Mouse (Mus musculus): ENCODE data around the gene Npm1. TPM values are rescaled to one million over a fixed set of nuclear protein-coding genes. Genes with fewer than 3 reads are reported as not detected.
A peak's percentile ranks its signal among the peaks of the same experiment; 100 is the strongest.

Npm1 gene
- polyA plus RNA-seq, 1 experiment from 2014 or later, result 962 TPM

GRCm38 (mm10) chr11:33146143-33146497, 16.9 kb downstream of the Npm1 start:
- Histone ChIP-seq H3K9ac (ENCODE audit: low read depth, low read length) (no peak overlapping the region), H3K9me3 (ENCODE audit: control insufficient read depth, low read length) (no peaks in the 10 kb centered on the region), H3K4me2 (replicated peaks; ENCODE audit: low read depth, low read length) (peak overlapping the region; percentile 95), H3K36me3 (ENCODE audit: control insufficient read depth, insufficient read depth, low read length) (no peaks in the 10 kb centered on the region), H3K4me1 (replicated peaks; ENCODE audit: control insufficient read depth, insufficient read depth, low read length) (peaks cover 16% of the 10 kb centered on the region), H3K4me3 (ENCODE audit: low read depth, low read length) (peak overlapping the region; percentile 64), H3K27me3 (ENCODE audit: control insufficient read depth, insufficient read depth, low read length) (peaks cover 17% of the 10 kb centered on the region), H3K27ac (ENCODE audit: low read depth, low read length) (no peak overlapping the region)
- 10% methylated on average over 8 of the region's 9 CpGs for whole genome bisulfite sequencing
- DNase-seq (ENCODE audit: low spot score), result no peak
- ATAC-seq (ENCODE audit: low FRiP score), result no peak

DNA sequence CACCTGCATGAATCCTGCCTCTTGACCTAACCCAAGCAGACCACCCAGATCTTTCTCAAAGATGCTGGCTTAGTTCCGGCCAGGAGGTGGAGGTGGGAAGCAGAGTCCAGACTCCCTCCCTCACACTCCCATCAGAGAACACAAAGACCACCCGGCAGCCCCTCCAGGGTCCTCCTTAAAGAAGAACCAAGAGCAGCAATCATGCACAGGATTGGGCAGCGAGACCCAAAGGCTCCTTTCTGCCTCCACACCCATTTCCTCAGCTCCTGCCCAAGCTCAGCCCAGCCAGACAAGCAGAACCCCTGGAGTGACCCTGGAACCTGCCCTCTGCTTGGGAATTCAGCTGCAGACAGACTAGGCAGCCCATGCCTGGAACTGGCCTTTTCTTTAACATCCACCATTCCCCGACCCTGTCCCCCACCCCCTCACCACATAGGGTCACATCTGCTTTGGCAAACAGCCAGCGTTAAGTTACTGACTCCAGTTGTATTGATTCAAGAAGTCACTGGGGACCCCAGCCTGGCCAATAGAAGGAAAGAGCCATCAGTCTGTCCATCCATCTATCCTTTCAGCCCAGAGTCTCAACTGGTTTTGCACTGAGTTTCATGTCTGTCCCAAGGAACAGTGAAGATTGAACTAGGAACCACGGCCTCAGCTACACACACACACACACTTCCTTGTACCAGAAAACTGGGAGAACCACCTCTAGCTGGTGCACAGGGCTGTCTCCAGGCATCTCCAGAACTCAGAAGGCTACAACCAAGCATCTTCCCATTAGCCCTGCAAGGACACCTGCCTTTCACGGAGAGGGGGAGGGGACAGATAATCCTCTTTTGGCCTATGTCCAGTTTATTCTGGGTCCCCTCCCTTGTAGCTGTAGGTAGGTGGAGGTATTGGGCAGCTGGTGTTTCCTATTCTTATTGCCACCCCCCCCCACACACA, 17.5 kb downstream of the Npm1 start:
- Histone ChIP-seq H3K36me3 (ENCODE audit: control insufficient read depth, insufficient read depth, low read length) (no peaks in the 10 kb centered on the region), H3K9ac (ENCODE audit: low read depth, low read length) (no peak overlapping the region), H3K27me3 (ENCODE audit: control insufficient read depth, insufficient read depth, low read length) (peaks cover 17% of the 10 kb centered on the region), H3K4me2 (replicated peaks; ENCODE audit: low read depth, low read length) (peak overlapping the region; percentile 95), H3K4me3 (ENCODE audit: low read depth, low read length) (peak overlapping the region; percentile 64; the same call in 1 of the 2 replicates), H3K4me1 (replicated peaks; ENCODE audit: control insufficient read depth, insufficient read depth, low read length) (peaks cover 16% of the 10 kb centered on the region), H3K27ac (ENCODE audit: low read depth, low read length) (no peak overlapping the region), H3K9me3 (ENCODE audit: control insufficient read depth, low read length) (no peaks in the 10 kb centered on the region)
- WGBS, result 18% methylated on average over 7 of the region's 7 CpGs
- ATAC-seq (ENCODE audit: low FRiP score) (no peak), DNase-seq (ENCODE audit: low spot score) (peak; percentile 43)

- Histone ChIP-seq H3K9me3 (ENCODE audit: control insufficient read depth, low read length) (no peaks in the 10 kb centered on the region), H3K4me1 (replicated peaks; ENCODE audit: control insufficient read depth, insufficient read depth, low read length) (peaks cover 16% of the 10 kb centered on the region), H3K27me3 (ENCODE audit: control insufficient read depth, insufficient read depth, low read length) (peaks cover 17% of the 10 kb centered on the region), H3K27ac (ENCODE audit: low read depth, low read length) (no peak overlapping the region), H3K9ac (ENCODE audit: low read depth, low read length) (no peak overlapping the region), H3K4me3 (ENCODE audit: low read depth, low read length) (no peak overlapping the region), H3K4me2 (replicated peaks; ENCODE audit: low read depth, low read length) (no peak overlapping the region), H3K36me3 (ENCODE audit: control insufficient read depth, insufficient read depth, low read length) (no peaks in the 10 kb centered on the region)
- peak; percentile 47 for DNase-seq (ENCODE audit: low spot score)
- WGBS, result 6% methylated on average over 9 of the region's 9 CpGs
- no peak for ATAC-seq (ENCODE audit: low FRiP score)
Measured at GRCm38 (mm10) chr11:33143906-33144305, 19.1 kb downstream of the Npm1 start.

GRCm38 (mm10) chr11:33142801-33143200, 20.2 kb downstream of the Npm1 start:
- DNase-seq (ENCODE audit: low spot score) (no peak), ATAC-seq (ENCODE audit: low FRiP score) (no peak)
- H3K4me2 ChIP-seq (replicated peaks; ENCODE audit: low read depth, low read length), result no peak overlapping the region
- no peak overlapping the region for H3K27ac ChIP-seq (ENCODE audit: low read depth, low read length)
- peaks cover 16% of the 10 kb centered on the region for H3K4me1 ChIP-seq (replicated peaks; ENCODE audit: control insufficient read depth, insufficient read depth, low read length)
- H3K4me3 ChIP-seq (ENCODE audit: low read depth, low read length), result no peak overlapping the region
- peaks cover 17% of the 10 kb centered on the region for H3K27me3 ChIP-seq (ENCODE audit: control insufficient read depth, insufficient read depth, low read length)
- WGBS, result 83% methylated on average over 1 of the region's 1 CpGs
- H3K36me3 ChIP-seq (ENCODE audit: control insufficient read depth, insufficient read depth, low read length), result no peaks in the 10 kb centered on the region
- no peak overlapping the region for H3K9ac ChIP-seq (ENCODE audit: low read depth, low read length)
- no peaks in the 10 kb centered on the region for H3K9me3 ChIP-seq (ENCODE audit: control insufficient read depth, low read length)

- Histone ChIP-seq H3K4me1 (replicated peaks; ENCODE audit: control insufficient read depth, insufficient read depth, low read length) (peaks cover 5% of the 10 kb centered on the region; the same call in 1 of the 2 replicates), H3K9me3 (ENCODE audit: control insufficient read depth, low read length) (no peaks in the 10 kb centered on the region), H3K4me2 (replicated peaks; ENCODE audit: low read depth, low read length) (no peak overlapping the region), H3K9ac (ENCODE audit: low read depth, low read length) (no peak overlapping the region), H3K36me3 (ENCODE audit: control insufficient read depth, insufficient read depth, low read length) (no peaks in the 10 kb centered on the region), H3K4me3 (ENCODE audit: low read depth, low read length) (no peak overlapping the region), H3K27ac (ENCODE audit: low read depth, low read length) (no peak overlapping the region), H3K27me3 (ENCODE audit: control insufficient read depth, insufficient read depth, low read length) (peaks cover 8% of the 10 kb centered on the region)
- DNase-seq (ENCODE audit: low spot score) (no peak), ATAC-seq (ENCODE audit: low FRiP score) (no peak)
- 95% methylated on average over 5 of the region's 5 CpGs for WGBS
Measured at GRCm38 (mm10) chr11:33140111-33140460, 22.9 kb downstream of the Npm1 start.

DNA sequence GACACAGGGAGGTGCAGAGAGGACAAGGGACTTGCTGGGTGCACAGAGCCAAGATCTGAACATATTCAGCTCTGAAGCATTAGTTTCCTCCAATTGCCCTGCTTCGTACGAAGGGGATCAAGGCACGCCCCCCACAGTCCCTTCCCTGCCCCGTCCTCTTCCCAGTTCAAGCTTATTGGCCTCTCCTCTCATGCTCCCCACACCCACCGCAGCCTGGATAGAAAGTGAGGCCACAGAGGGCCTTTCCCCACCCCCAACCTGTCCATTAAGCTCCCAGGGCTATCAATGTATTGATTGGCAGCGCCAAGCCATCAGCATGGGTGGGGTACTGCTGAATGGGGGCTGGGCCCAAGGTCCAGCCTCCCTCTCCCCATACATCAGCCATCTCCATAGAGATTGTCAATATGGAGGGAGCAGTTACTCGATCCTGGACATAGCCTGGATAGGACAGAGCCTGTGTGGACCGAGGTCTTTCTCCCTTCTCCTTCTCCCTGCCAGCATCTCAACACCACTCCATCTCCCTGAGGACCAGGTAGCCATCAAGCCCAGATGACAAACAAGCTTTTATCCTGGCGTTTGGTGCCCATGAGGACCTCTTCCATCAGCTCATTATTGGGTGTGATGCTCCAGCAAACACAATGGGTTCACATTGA, 23.4 kb downstream of the Npm1 start:
- WGBS, result 80% methylated on average over 9 of the region's 9 CpGs
- no peaks in the 10 kb centered on the region for H3K9me3 ChIP-seq (ENCODE audit: control insufficient read depth, low read length)
- 0 out of 2 replicates have a peak, but pooled peaks cover 5% of the 10 kb centered on the region for H3K4me1 ChIP-seq (replicated peaks; ENCODE audit: control insufficient read depth, insufficient read depth, low read length)
- no peak overlapping the region for H3K4me2 ChIP-seq (replicated peaks; ENCODE audit: low read depth, low read length)
- no peaks in the 10 kb centered on the region for H3K36me3 ChIP-seq (ENCODE audit: control insufficient read depth, insufficient read depth, low read length)
- no peak overlapping the region for H3K27ac ChIP-seq (ENCODE audit: low read depth, low read length)
- H3K9ac ChIP-seq (ENCODE audit: low read depth, low read length), result no peak overlapping the region
- H3K4me3 ChIP-seq (ENCODE audit: low read depth, low read length), result no peak overlapping the region
- ATAC-seq (ENCODE audit: low FRiP score) (no peak), DNase-seq (ENCODE audit: low spot score) (no peak)
- peaks cover 6% of the 10 kb centered on the region for H3K27me3 ChIP-seq (ENCODE audit: control insufficient read depth, insufficient read depth, low read length)

DNA sequence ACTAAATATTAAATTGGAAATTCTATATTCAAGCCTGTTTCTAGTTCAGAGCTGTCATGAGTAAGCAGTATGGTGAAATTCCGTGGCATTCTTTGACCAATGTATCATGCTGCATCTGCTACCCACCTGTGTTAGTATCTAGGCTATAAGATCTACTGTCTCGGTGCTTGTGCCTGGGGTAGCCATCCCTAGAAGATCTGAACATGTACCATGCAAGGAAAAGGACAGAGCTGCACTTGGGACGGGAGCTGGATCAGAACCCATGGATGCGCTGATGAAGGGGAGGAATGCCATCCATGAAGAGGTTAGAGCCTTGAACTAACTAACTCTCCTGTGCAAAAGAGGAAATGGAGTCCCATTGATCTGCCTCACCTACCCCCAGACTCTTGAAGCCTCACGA, 24.3 kb downstream of the Npm1 start:
- no peaks in the 10 kb centered on the region for H3K36me3 ChIP-seq (ENCODE audit: control insufficient read depth, insufficient read depth, low read length)
- ATAC-seq (ENCODE audit: low FRiP score) (no peak), DNase-seq (ENCODE audit: low spot score) (no peak)
- H3K4me3 ChIP-seq (ENCODE audit: low read depth, low read length), result no peak overlapping the region
- H3K27me3 ChIP-seq (ENCODE audit: control insufficient read depth, insufficient read depth, low read length), result peaks cover under 1% of the 10 kb centered on the region
- H3K9ac ChIP-seq (ENCODE audit: low read depth, low read length), result no peak overlapping the region
- no peak overlapping the region for H3K27ac ChIP-seq (ENCODE audit: low read depth, low read length)
- no peaks in the 10 kb centered on the region for H3K9me3 ChIP-seq (ENCODE audit: control insufficient read depth, low read length)
- WGBS, result 87% methylated on average over 5 of the region's 5 CpGs
- no peak overlapping the region for H3K4me2 ChIP-seq (replicated peaks; ENCODE audit: low read depth, low read length)
- H3K4me1 ChIP-seq (replicated peaks; ENCODE audit: control insufficient read depth, insufficient read depth, low read length), result 0 out of 2 replicates have a peak, but pooled peaks cover 1% of the 10 kb centered on the region

DNA sequence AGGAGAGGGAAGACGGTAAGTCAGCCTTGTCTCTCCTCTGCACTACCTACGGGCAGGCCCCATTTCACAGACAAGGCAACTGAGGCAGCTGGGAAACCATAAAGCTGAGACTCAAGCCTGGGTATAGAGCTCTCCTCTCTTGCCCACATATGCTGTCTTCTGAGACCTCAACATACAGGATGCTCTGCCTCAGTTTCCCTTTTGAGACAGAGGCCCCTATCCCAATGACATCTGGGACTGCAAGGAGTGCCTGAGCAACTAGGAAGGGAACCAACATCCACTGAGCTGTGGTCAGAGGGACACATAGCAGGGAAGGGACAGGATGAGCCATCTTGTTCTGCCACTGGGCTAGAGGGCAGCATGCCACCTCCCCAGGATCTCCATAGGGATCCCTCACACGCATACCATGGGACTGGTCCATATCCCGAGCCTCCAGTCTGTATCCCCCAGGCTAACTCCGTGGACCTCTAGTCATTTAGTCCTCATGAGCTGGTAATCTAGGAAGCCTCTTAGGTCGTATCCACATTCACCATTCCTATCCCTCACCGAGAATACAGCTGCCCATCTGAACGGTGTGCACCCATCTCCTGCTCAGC, 28.5 kb downstream of the Npm1 start:
- Histone ChIP-seq H3K36me3 (ENCODE audit: control insufficient read depth, insufficient read depth, low read length) (no peaks in the 10 kb centered on the region), H3K4me3 (ENCODE audit: low read depth, low read length) (no peak overlapping the region), H3K9ac (ENCODE audit: low read depth, low read length) (no peak overlapping the region), H3K9me3 (ENCODE audit: control insufficient read depth, low read length) (no peaks in the 10 kb centered on the region), H3K4me1 (replicated peaks; ENCODE audit: control insufficient read depth, insufficient read depth, low read length) (0 out of 2 replicates have a peak, but pooled peaks cover 6% of the 10 kb centered on the region), H3K27me3 (ENCODE audit: control insufficient read depth, insufficient read depth, low read length) (no peaks in the 10 kb centered on the region), H3K4me2 (replicated peaks; ENCODE audit: low read depth, low read length) (no peak overlapping the region), H3K27ac (ENCODE audit: low read depth, low read length) (no peak overlapping the region)
- no peak for ATAC-seq (ENCODE audit: low FRiP score)
- WGBS, result 90% methylated on average over 8 of the region's 8 CpGs
- DNase-seq (ENCODE audit: low spot score), result no peak
